Comparison of ENCODE assay signal across 16 mouse cellular contexts in the genomic region with DNA sequence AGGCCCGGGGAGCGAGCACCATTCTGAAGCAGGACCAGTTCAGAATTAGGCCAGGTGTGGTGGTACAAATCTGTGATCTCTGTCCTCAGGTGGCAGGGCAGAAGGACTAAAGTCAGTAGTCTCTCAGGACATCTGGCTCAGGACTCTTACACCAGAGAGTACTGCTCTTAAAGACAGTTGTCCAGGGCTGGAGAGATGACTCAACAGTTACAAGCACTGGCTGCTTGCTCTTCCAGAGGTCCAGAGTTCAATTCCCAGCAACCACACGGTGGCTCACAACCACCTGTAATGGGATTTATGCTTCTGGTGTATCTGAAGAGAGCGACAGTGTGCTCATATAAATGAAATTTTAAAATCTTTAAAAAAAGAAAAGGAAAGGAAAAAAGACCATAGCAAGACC.
"Had no signal": no experiment of that assay in that cellular context is flagged by ENCODE, and none has a peak within 500 bp of the region (broad histone marks: within the 10 kb centered on the region; RNA-seq: fewer than 3 reads in every experiment).

No protein-coding gene starts in this region.

- DNase-seq: retina, postnatal 1 day; right cerebral cortex, adult 18-20 months; right cerebral cortex, postnatal 14 days; right cerebral cortex, postnatal 25 days; right cerebral cortex, postnatal 4 days; spleen, adult 18-20 months; thymus, adult 18-20 months; thymus, adult 2 months; thymus, postnatal 14 days; thymus, postnatal 25 days; thymus, postnatal 36 days; thymus, postnatal 4 days had no signal

- H3K4me1 ChIP-seq: neural tube, embryonic 15.5 days had no signal

- H3K27ac ChIP-seq: neural tube, embryonic 13.5 days; neural tube, embryonic 15.5 days; stomach, embryonic 15.5 days; stomach, postnatal 0 days had no signal

- H3K4me3 ChIP-seq: neural tube, embryonic 13.5 days; neural tube, embryonic 15.5 days; stomach, embryonic 15.5 days had no signal

- H3K27me3 ChIP-seq: neural tube, embryonic 13.5 days; neural tube, embryonic 15.5 days; stomach, embryonic 15.5 days had no signal
